Mouse (Mus musculus) kidney, adult 11 months (tissue): ENCODE measurements around the gene Itga6.
A peak's percentile ranks its signal among the peaks of the same experiment; 100 is the strongest.

Source experiments
- DNase-seq: peaks from one replicate; pipeline ENCODE4 v3.0.0; 2022

The Itga6 gene

DNA sequence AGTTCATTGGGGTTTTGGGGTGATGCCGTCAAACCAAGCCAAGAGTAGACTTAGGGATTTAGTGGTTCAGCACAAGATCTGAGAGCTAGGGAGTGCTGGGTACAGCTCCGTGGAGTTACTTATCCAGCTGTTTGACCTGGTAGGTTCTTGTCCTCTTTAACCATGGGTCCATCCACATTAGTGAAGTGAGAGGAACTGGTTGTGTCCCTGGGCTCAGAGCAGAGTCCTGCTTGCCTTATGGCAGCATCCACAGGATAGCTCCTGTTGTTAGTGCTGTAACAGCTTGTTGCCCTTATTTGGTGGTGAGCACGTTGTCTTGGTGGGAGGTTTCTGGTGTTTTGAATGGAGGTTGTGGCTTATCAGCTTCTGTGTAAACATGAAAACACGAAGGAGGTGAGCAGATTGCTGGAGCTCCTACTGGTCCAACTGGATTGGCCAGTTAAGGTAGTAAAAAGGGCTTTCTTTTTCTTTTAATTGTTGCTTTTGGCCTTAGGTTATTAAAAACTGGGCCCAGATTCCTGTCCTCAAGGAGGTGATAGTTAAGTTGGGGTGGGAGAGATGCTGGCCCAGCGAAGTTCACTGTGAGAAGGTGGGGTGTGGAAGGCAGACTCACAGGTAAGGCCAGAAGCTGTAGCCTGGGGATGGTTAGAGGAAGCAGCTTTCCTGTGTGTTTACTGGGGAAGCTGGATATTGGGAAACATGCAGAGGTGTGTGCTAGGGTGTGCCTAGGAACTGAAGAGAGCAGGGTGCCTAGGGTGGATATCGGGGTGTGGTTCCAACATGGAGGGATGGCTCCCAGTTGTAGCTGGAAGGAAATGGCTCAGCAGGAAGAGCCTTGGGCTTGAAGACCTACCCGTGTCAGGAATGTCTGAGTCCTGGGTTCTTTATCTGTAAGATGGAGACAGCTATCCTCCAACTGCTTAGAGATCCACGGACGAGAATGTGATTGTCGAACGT, 60.5 kb downstream of the Itga6 start:
- no peak for DNase-seq

- DNase-seq = no peak
Observed at GRCm38 (mm10) chr2:71809289-71809860, 64.0 kb downstream of the Itga6 start.

DNA sequence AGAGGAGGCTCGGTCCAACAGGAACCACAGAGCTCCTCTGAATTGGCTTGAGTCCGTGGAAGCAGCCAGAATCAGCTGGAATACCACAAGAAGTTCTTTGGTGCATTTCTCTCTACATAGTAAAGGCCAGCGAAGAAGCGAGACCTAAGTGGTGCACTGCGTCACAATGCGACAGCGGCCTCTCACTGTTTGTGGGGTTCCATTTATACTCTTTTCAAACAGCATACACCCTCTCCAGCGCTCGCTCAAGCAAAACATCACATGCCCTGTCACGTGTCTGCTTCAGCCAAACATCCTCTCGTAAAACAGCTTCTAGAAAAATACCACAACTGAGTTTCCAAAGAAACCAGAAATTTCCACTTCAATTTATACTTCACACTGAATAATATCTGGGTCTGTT, 64.6 kb downstream of the Itga6 start:
- no peak for DNase-seq

GRCm38 (mm10) chr2:71810906-71811305, 65.5 kb downstream of the Itga6 start:
- no peak for DNase-seq

GRCm38 (mm10) chr2:71812221-71813021, 67.0 kb downstream of the Itga6 start:
- peak; percentile 78 for DNase-seq

- no peak for DNase-seq
Observed at GRCm38 (mm10) chr2:71813022-71813358, 67.6 kb downstream of the Itga6 start.

- DNase-seq = no peak
Observed at GRCm38 (mm10) chr2:71813371-71813770, 68.0 kb downstream of the Itga6 start.

DNA sequence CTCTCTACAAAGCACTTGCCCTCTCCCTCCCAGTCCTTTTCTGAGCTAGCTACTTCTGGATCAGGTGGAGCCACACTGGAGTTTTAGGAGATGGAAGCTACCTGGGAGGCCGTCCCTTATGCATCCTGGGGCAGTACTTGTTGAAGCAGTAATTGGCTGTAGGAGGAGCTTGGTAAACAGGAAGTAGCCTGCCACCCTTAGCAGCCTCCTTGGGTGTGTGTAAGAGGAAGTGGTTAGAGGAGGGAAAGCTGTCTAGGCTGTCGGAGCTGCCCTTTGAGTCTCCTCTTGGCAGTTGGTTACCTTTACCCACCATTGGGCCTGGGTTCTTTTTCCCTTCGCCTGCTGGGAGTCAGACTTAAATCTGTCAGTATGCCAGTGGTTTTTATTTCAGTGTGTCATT, 68.6 kb downstream of the Itga6 start:
- no peak for DNase-seq

DNA sequence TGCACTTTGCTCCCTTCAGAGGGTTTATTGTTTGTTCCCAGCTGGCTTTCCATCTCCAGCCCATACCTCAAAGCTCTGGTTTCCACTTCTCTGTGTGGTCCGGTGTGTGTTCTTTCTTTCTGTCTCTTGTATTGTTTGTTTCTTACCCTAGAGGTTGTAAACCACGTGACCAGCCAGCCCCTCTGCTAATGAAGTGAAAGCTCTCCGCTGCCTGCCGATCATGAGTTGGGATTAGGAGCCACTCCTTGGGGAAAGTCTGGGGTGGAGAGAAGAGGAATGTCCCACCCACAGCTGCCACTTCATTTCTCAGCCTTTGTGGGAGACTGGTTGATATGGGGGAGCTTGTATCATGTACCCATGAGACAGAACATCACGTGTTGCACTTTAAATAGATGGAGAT, 69.9 kb downstream of the Itga6 start:
- no peak for DNase-seq

DNA sequence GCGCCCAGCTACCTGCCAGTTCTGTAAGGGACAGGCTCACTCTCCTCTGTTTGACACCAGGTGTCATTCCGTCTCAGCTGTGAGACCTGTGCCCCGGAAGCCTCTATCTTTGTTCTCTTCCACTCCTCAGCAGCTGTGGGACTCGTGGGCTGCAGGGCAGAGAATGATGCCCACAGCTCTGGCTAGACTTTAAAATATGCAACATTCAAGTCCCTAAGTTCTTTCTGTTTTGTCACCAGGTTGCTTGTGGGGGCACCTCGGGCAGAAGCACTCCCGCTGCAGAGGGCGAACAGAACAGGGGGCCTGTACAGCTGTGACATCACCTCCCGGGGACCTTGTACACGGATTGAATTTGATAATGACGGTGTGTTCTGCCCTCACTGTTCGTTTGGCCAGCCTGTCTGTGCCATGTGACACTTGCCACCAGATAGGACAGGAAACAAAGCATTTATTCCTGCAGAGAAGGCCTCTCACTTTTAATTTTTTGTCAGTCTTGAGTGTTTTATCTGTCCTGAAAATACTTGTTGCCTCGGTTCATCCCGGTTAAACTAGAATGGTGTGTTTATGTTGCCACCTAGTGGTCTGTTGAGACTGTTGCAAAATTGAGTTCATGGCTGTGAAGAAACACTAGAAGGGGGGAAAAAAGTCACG, 71.1 kb downstream of the Itga6 start:
- no peak for DNase-seq

DNA sequence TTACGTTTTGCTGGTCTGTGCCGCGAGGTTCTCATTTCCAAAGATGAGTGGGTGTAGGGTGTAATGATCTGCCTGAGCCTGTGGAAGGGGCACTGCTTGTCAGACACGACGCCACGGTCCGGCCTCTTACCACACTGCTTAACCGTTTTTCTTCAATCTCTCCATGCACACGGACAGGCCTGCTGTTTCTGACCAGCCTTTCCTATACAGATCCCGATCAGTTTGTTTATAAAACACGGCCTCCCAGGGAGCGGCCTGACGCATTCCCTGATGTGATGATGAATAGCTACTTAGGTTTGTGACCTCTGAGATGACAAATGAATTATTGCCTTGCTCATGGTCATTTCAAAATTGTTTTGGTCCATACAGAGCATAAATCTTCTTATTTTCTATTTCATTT, 78.7 kb downstream of the Itga6 start:
- DNase-seq = no peak

DNA sequence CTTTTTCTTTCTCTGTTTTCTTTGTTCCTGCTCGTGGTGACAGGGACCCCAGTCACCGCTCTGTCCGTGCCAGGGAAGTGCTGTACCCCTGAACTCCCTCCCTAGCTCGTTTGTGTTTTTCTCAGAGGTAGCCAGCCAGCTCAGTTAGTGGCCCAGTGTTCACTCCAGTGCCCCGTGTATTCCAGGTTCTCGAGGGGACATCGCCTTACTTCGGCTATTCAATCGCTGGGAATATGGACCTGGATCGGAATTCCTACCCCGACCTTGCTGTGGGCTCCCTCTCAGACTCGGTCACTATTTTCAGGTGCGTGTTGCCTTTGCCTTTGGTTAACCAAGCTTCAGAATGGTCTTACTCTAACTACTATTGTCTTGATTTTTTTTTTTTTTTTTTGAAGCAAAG, 82.3 kb downstream of the Itga6 start:
- DNase-seq = no peak

GRCm38 (mm10) chr2:71828928-71829327, 83.5 kb downstream of the Itga6 start:
- DNase-seq = no peak

- no peak for DNase-seq
Observed at GRCm38 (mm10) chr2:71833626-71834025, 88.2 kb downstream of the Itga6 start.

GRCm38 (mm10) chr2:71834371-71834770, 89.0 kb downstream of the Itga6 start:
- DNase-seq = no peak

GRCm38 (mm10) chr2:71835556-71835955, 90.1 kb downstream of the Itga6 start:
- DNase-seq = no peak

DNA sequence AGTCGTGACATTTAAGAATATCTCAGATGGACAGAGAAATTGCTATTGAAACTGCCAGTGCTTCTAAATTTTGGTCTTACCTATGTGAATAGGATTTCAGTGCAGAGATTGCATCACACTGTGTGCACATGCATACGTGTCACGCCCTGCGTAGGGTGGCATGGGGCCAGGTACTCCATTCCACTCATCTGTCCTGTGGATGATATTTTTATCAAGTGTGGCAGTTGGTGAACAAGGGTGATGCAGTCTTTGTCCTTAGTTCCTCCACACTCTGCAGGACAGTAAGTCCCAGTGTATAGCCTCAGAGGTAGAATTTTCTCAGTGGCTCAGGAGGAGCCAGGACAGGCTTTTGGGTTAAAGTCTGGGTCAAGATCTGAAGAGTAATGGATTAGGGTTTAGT, 90.8 kb downstream of the Itga6 start:
- DNase-seq = no peak

- no peak for DNase-seq
Observed at GRCm38 (mm10) chr2:71837261-71837660, 91.8 kb downstream of the Itga6 start.

DNA sequence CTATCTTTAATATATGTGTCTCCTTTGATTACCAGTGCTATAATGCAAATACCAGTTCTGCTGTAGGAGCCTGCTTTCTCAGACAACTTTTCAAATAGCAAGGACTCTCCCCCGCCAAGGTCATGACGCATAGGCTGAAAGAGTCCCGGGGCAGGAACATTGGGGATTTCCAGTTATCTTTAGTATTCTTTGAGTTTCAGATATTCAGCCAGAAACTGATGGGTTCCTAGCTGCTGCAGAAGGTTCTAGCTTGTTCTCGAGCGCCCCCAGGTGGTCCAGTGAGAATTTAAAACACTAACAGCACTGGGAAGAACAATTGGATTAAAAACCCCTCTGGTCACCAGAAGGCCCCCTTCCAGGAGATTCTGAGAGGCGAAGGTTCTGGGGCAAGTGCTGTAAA, 92.4 kb downstream of the Itga6 start:
- DNase-seq = no peak

GRCm38 (mm10) chr2:71843316-71843715, 97.9 kb downstream of the Itga6 start:
- no peak for DNase-seq

GRCm38 (mm10) chr2:71844906-71845305, 99.5 kb downstream of the Itga6 start:
- DNase-seq = no peak

- peak; percentile 41 for DNase-seq
Observed at GRCm38 (mm10) chr2:71852161-71852560, 106.7 kb downstream of the Itga6 start.

- DNase-seq = no peak
Observed at GRCm38 (mm10) chr2:71855076-71855475, 109.7 kb downstream of the Itga6 start.
